Mouse (Mus musculus) inflammation-experienced regulatory T-cells (primary cell): ENCODE results near the gene Cbx8. TPM values are rescaled to one million over a fixed set of nuclear protein-coding genes. Genes with fewer than 3 reads are reported as not detected.

Source experiments
- polyA plus RNA-seq, 2 experiments: library from polyadenylated mRNA; unstranded; fragments of 100-300 nt; shearing (Covaris generic); gene quantifications; one replicate each; pipeline ENCODE4 v1.2.1; 2017

Gene Cbx8
- polyA plus RNA-seq: 10 to 100 TPM; 14.9 to 15.3 TPM

DNA sequence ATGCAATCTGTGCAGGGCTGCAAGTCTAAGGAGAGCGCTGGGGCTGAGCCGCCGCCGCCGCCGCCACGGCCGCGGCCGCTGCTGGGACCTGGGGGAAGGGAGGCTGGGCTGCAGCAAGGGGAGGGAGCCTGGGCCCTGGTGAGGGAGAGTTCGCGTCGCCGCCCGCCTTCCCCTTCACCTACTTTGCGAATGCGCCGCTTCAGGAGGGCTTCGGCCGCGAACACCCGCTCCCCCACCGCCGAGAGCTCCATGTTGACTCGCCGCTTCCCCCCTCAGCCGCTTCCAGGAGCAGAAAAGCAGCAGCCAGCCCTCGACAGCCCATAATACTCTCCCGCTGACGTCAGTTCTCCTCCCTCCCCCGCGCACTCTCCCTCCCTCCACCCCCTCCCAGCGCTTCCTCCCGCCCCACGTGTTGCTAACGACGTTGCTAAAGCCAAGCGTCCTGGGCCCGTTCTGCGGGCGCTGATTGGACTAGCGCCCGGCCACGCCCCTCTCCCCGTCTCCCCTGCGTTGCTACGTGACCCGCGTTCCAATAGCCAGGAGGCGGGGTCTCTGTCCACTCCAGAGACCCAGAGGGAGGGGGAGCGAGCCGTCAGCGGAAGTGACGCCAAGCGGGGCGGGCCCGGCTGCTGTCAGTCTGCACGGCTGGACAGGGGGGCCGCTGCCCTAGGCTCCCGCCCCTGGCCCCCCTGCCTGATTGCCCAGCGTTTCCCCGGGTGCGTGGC lies at the start of gene Cbx8:
Cbx8 (minus strand) TSS at position 370 of the 725 bp plus-strand sequence.

DNA sequence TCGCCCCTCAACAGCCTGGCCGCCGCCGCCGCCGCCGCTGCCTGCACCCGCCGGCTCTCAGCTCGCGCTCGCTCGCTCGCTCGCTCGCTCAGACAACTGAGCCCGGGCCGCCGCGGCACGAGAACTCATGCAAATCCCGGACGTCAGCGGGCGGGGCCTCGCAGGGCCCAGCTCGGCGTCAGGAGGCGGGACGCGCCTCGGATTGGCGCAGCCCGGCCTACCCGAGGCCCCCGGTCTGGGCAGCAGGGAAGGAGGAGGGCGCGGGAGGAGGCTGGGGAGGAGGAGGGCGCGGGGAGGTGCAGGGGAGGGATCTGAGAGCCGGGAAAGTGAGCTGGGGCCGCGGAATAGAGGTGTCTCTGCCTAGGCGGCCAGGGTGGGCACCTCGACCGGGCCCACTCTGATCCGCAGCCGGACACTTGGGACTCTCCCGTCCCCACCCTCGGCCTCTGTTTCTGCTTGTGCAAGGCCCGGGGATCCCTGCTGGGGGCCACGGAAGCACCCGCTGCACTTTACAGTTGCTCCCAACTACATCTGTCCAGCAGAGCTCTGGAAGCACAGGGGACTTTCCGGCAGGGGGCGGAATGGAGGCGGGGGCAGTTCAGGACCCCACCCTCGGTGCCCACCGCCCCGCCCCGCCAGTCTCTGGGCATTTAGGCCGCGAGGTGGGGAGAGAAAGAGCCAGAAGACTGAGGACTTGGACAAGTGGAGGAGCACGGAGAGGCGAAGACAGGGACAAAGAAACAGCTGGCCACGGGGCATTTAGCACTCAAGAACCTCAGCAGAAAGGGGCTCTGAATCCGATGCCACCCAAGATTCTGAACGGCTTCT lies 45.6 kb upstream of the Cbx8 start, which contains the start of gene Cbx4:
Cbx4 (minus strand) TSS at position 78 of the 828 bp plus-strand sequence.

DNA sequence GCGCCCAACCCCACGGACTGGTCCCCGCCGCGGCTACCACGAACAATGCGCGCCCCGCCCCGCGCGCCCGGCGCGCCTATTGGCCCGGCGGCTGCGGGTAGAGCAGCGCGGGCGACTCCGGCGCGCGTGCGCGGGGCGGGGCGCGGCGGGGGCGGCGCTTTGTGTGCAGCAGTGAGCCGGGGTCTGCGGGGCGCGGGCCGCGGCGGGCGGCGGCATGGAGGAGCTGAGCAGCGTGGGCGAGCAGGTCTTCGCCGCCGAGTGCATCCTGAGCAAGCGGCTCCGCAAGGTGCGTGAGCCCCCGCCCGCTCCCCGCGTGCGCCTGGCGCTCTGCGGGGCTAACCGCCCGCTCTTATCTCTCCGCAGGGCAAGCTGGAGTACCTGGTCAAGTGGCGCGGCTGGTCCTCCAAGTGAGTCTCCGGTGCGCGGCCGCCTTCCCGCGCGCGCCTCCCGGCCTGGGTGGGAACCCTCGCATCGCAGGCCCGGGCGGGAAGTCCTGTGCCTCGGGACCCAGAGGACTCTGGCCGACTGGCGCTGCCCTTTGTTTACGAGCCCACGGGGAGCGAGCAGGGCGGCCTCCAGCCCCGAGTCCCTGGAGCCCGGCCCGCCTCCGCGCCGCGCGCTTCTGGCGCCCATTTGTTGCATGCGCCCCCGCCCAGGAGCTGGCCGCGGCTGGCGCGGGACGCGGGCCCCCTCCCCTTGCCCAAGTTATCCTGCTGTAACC lies 17.7 kb downstream of the Cbx8 start, which contains the start of gene Cbx2:
Cbx2 (plus strand) TSS at position 68 of the 721 bp plus-strand sequence.

DNA sequence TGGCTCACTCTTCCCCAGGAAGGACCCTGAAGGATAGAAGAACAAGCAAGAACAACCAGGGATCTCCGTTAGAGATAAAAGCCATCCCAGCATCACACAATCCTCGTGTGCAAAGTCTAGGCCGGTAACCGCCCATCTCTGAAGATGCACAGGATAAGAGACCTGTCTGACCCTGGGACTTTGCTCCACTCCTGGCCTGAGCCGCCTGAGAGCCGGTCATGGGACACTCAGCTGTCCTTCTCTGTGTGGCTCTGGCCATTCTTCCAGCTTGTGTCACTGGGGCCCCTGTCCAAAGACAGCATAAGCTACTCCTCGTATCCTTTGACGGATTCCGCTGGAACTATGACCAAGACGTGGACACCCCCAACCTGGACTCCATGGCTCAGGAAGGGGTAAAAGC lies 52.8 kb downstream of the Cbx8 start, which contains the start of gene Enpp7:
Enpp7 (plus strand) TSS at position 190 of the 400 bp plus-strand sequence.

Other genes with a start within 250 kb of the Cbx8 start
- 1 to 10 TPM in 1 of 2 experiments, under 1 TPM in 1; 0.59 to 8.5 TPM for gene Rbfox3, start 129.4 kb downstream of the Cbx8 start, polyA plus RNA-seq
- not detected for gene Enpp7, start 52.8 kb downstream of the Cbx8 start, polyA plus RNA-seq
- 1 to 10 TPM; 5.2 to 8.4 TPM for gene Cbx2, start 18.0 kb downstream of the Cbx8 start, polyA plus RNA-seq
- gene Cbx4, start 45.3 kb upstream of the Cbx8 start, polyA plus RNA-seq: 10 to 100 TPM; 70.2 to 92.0 TPM
- under 1 TPM; 0.76 to 0.98 TPM for gene Tbc1d16, start 187.5 kb upstream of the Cbx8 start, polyA plus RNA-seq
- 1 to 10 TPM; 1.8 to 2.0 TPM for gene Ccdc40, start 187.6 kb upstream of the Cbx8 start, polyA plus RNA-seq
- gene Gaa, start 226.9 kb upstream of the Cbx8 start, polyA plus RNA-seq: 10 to 100 TPM; 23.0 to 26.4 TPM